Mouse (Mus musculus) heart, postnatal 0 days (tissue): ENCODE data around the gene Prkacb.

Experiments
- CTCF ChIP-seq: IDR thresholded peaks from 2 replicates; pipeline ENCODE4 v1.5.1; 2016; ENCODE audit warnings: antibody characterized with exemption, control low read depth, low read depth
- EP300 ChIP-seq: IDR thresholded peaks from 2 replicates; pipeline ENCODE4 v1.6.1; 2016; ENCODE audit warnings: antibody characterized with exemption, low read depth

DNA sequence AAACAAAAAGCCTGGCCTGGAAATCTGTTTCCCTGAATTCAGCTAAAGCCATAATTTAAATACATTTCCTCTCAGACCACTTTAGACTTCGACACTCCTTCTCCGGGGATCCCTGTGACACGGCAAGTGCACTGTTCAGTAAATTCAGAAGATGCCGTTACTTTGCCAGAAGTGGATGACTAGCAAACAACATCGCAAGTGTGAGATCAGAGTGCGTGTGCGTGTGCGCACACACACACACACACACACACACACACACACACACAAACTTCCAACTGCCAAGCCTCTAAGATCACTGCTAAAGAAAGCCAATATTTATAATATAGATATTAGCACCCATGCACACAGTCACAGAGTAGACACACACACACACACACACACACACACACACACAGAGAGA, 131.1 kb downstream of the Prkacb start:
- no peak for TF ChIP-seq CTCF
- no peak for TF ChIP-seq EP300
